Mouse (Mus musculus): Measurements from ENCODE around the gene Smtn.

The Smtn gene

GRCm38 (mm10) chr11:3547969-3548368 is 7.6 kb upstream of the Smtn start:
- DNase-seq (ENCODE audit: low spot score in 2 of 2): no peak

GRCm38 (mm10) chr11:3547047-3547446 is 6.6 kb upstream of the Smtn start:
- DNase-seq (ENCODE audit: low spot score in 2 of 2): no peak

GRCm38 (mm10) chr11:3546242-3546562 is 5.8 kb upstream of the Smtn start:
- no peak for DNase-seq (ENCODE audit: low spot score in 2 of 2)

DNA sequence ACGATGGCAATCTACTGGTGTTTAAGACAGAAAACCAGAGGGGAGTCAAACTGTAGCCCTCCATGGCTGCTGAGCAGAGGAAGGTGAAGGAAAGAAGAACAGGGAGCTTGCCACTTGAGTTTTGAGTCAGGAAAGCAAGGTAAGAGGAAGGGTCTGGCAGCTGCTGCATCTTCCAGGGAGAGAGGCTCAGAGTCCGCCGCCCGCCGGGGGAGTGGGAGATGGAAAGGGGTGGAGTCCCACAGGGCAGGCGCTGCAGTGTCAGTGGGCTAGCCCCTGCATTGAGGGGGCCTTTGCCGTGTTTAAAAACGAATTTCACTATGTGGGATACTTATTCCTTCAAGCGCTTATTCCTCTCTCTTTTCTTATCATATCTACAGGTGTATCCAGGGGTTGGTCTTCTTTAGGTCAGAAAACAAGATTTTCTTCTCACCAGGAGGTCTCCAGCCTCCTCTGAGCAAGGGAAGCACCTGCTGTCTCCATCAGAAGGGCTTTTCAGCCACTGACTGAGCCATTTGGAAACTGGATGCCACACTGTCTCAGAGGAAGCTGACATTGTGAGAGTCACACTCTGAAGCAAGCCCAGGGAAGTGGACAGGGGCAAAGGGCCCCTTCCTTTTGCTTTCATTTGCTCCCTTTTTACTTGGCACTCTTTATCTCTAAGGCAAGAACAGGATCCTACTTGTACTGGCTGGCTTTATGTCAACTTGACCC is 5.3 kb upstream of the Smtn start:
- DNase-seq (ENCODE audit: low spot score in 2 of 2): no peak

DNA sequence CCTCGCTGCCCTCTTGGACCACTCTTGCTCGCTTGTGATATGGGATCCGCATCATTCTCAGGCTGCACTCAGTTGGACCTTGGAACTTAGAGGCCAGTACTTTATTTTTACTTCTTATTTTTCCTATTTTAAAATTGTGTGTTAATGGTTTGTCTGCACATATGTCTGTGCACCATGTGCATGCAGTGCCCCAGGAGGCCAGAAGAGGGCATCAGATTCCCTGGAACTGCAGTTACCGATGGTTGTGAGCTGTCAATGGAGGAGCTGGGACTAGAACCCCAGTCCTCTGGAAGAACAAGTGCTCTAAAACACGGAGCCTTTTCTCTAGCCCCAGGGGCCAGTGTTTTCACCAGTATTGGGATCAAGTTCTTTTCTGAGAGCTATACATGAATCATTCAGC is 4.0 kb upstream of the Smtn start:
- DNase-seq (ENCODE audit: low spot score in 2 of 2): no peak

GRCm38 (mm10) chr11:3543001-3543400 is 2.6 kb upstream of the Smtn start:
- DNase-seq (ENCODE audit: low spot score in 2 of 2): peak; percentile 58 to 79

GRCm38 (mm10) chr11:3541932-3542331 is 1.5 kb upstream of the Smtn start:
- DNase-seq (ENCODE audit: low spot score in 2 of 2): no peak

DNA sequence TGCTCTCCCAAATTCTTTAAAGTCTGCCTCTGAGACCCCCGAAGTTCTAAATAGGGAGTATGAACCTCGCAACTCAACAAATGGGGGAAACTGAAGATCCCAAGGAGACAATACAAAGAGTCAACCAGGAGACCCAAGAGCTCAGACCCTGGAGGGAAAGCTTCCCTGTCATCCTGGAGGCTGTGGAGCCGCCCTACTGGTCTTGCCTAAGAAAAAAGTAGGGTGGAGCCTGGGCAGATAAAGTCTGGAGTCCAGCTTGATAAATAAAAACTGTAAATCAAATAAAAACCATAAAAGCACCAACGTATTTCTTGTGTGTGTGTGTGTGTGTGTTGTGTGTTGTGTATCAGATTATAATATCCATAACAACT is 601 bp downstream of the Smtn start:
- DNase-seq (ENCODE audit: low spot score in 2 of 2): no peak

DNA sequence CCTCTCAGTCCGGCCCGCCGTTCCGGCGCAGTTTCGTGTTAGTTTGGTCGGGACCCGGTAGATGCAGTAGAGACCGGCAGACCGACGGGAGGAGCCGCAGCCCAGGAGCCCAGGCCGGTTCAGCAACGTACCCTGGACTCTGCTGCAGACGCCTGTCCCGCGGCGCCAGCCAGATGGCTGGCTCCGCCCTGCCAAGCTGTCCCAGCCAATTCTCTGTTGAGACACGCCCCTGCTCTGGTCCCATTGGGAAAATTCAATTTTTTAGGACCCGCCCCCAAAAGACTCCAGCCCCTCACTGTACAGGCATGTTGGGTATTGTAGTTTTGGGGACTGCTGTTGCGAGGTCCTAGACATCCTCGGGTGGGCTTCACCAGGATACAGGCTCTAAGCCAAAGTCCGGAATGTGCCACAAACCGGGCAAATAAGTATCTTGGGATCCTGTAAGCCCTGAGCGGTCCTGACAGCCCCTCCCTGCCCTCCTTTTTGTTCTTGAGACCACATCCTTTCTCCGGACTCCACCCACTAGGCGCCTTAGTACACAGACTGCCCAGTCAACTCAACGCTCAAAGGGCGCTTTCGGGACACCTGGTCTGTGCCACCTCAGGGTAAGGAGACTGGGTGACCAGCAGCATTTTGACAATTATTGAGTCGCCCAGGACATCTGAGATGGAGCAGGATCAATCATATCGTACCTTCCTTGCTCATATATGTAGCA is 1.1 kb downstream of the Smtn start:
- DNase-seq (ENCODE audit: low spot score in 2 of 2): peak; percentile 87 to 92

GRCm38 (mm10) chr11:3538341-3538740 is 2.1 kb downstream of the Smtn start:
- no peak for DNase-seq (ENCODE audit: low spot score in 2 of 2)

DNA sequence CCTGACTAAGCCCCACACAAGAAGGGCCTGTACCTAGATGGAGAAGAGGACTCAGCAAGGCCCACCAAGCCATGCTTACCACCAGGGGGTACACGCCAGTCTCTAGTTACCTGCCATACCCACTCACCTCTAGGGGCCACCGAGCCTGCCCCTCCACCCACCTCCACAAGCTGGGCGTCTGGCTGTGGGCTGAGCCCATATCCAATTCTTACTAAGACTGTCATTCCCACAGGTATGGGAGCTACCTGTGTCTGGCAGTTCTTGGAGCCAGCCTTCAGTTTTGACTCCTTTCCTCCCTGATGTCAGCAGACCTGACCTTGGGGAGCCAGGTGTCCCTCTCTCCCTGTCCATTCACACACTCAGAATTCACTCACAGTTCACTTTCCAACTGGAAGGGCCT is 2.7 kb downstream of the Smtn start:
- no peak for DNase-seq (ENCODE audit: low spot score in 2 of 2)

GRCm38 (mm10) chr11:3536745-3537333 is 3.6 kb downstream of the Smtn start:
- DNase-seq (ENCODE audit: low spot score in 2 of 2): no peak

DNA sequence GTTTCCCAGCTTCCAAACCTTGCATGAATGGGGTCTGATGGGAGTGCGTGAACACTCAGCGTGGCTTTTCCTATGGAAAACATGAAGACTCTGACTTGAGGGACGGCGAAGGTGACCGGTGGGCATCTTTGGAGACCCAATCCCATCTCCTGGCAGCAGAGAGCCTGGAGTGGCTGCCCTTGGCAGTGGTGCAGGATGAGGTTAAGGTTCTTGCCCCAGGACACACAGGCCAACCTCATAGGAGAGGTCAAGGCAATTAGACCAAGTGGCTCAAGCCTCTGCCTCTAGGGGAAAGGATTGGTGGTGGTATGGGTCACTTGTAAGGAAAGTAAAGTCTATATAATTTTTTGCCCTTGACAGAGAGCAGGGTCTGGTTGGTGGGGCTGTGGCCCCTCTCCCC is 4.3 kb downstream of the Smtn start:
- DNase-seq (ENCODE audit: low spot score in 2 of 2): no peak

DNA sequence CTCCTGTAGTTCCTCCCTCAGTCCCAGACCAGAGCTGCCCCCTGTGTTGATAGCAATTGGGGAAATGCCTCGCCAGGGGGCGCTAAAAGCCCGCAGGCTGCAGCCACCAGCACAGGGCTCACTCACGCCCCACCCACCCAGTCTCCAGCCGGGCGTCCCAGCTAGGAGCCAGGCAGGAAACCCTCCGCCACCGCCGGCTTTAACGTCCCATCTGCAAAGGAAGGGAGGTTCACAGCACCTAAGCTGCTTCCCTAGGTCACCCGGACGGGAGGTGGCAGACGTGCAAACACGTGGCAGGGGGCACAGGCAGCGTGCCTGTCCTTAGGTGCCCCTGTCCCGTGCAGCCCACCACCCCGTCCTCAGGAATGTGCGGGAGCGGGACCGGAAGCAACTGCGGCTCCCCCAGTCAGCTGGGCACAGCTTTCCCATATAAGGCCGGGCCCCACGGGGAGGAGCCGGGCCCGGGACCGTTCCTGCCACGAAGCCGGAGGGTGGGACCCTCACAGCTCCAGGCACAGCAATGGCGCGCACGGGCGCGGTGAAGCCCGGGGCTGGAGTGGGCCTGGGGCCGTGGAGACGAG is 4.9 kb downstream of the Smtn start:
- peak; percentile 92 to 96 for DNase-seq (ENCODE audit: low spot score in 2 of 2)

DNA sequence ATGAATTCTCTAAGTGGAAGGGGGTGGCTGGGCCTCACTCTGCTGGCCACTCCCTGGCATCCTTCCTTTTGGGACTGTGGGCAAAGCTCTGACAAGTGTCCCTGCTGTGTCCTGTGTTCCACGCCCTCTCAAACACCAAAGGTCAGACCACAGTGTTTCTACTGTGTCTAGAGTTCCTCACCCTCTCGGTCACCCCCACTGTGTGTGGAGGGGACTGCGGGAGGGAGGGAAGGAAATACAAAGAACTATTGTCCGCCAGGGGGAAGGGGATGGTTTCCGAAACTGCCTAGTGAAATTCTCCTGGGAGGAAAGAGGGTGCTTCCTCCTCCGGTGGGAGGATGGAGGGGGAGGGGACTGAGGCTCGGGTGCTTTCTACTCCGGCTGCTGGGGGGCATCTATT is 5.5 kb downstream of the Smtn start:
- no peak for DNase-seq (ENCODE audit: low spot score in 2 of 2)

DNA sequence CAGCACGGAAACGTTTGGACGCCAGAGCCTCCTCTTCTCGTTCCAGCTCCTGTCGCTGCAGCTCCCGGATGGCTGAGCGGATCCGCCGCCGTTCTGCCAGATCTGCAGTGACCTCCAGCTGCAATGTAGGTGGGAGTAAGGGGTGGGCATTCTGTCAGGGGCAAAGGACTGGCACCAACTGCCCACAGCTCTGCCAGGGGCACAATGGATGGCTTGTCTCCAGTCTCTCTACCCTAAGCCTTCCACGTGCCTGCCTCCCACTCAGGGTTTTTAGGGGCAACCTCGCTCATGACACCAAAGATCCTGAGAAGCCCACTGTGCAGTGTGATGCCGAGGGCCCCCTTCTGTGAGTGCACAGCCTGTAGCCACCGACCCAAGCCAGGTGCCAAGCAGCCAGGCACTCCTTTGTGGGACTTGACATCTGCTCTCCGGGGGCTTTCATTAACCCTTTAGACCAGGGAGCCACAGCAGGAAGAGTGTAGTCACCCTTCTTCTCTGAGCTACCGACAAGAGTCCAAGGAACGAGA is 6.9 kb downstream of the Smtn start:
- DNase-seq (ENCODE audit: low spot score in 2 of 2): no peak

- DNase-seq (ENCODE audit: low spot score in 2 of 2): no peak
Measured at GRCm38 (mm10) chr11:3532101-3532931, 8.1 kb downstream of the Smtn start.

DNA sequence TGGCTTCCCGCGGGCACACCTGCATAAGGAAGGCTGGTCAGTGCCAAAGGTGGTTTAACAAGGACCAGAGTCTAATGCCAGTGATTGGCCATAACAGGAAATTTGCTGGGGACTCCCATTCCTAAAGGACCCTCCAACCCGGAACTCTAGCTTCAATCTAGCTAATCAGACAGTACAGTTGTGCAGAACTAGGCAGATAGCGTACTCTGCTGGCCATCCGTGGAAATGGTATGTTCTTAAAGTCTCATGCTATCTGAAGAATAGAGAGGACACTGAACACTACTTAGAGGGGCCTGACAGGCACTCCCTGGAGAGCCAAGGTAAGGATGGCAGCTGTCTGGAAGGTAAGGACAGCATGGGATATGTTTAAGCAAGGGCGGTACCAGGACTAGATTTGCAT is 8.8 kb downstream of the Smtn start:
- no peak for DNase-seq (ENCODE audit: low spot score in 2 of 2)

GRCm38 (mm10) chr11:3530731-3531130 is 9.7 kb downstream of the Smtn start:
- no peak for DNase-seq (ENCODE audit: low spot score in 2 of 2)

GRCm38 (mm10) chr11:3529476-3530252 is 10.7 kb downstream of the Smtn start:
- DNase-seq (ENCODE audit: low spot score in 2 of 2): no peak

DNA sequence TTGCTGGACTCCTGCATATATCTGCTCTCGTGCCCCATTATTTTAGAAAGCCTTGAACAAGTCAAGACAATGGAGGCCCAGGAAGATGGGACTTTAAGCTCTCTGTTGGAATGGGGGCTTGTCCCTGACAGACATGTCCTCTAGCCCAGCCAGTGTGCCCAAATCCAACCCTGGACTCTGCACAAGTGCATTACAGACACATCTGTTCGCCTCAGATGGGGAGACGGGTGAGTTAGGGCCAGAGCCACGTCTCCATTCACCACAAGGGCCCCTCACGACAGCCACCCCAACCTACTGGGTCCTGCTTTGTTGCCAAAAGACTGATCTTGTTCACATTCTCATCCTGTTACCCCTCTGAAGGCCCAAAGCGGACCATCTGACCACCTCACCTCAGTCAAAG is 12.2 kb downstream of the Smtn start:
- DNase-seq (ENCODE audit: low spot score in 2 of 2): no peak

Measured in urinary bladder, postnatal 36 days (tissue).